Mouse (Mus musculus) right cerebral cortex, adult 2 months (tissue): ENCODE results near the gene Hspa4l.
A peak's percentile ranks its signal among the peaks of the same experiment; 100 is the strongest.

ENCODE experiments used
- DNase-seq, 2 experiments: peaks; one replicate each; pipeline ENCODE4 v3.0.0; 2021 to 2022; ENCODE audit warnings: low spot score in 2 of 2

Gene Hspa4l

GRCm38 (mm10) chr3:40813275-40813674 lies 69.0 kb downstream of the Hspa4l start:
- no peak for DNase-seq

- DNase-seq = peak in 1 of 2 experiments; percentile 16
These were observed 101.2 kb downstream of the Hspa4l start for GRCm38 (mm10) chr3:40845521-40845920.
